8 mouse cellular contexts compared by ENCODE assay signal in genomic region chr14:30352061-30352950, GRCm38 (mm10).
A peak's percentile ranks its signal among the peaks of the same experiment; 100 is the strongest.
DNase-seq lines count a peak whose midpoint lies in the region; ATAC-seq and TF ChIP-seq lines count a peak whose summit lies in the region.

No protein-coding gene starts in this region.

- H3K4me1 ChIP-seq in embryonic facial prominence, embryonic 12.5 days, result peaks cover 24% of the 10 kb centered on the region; the same call in 1 of the 2 replicates
- H3K4me1 ChIP-seq in hindbrain, postnatal 0 days (ENCODE audit: insufficient read depth, low read length), result no peaks in the 10 kb centered on the region
- H3K4me1 ChIP-seq in neural tube, embryonic 13.5 days (replicated peaks), result peaks cover 24% of the 10 kb centered on the region

- H3K27ac ChIP-seq in embryonic facial prominence, embryonic 12.5 days, result no peak overlapping the region
- peak overlapping the region; percentile 79 for H3K27ac ChIP-seq in hindbrain, postnatal 0 days
- H3K27ac ChIP-seq in neural tube, embryonic 13.5 days (replicated peaks), result no peak overlapping the region

- peak overlapping the region; percentile 47 for H3K9ac ChIP-seq in embryonic facial prominence, embryonic 12.5 days
- peak overlapping the region; percentile 84 for H3K9ac ChIP-seq in hindbrain, postnatal 0 days (replicated peaks; ENCODE audit: low read length)
- H3K9ac ChIP-seq in neural tube, embryonic 13.5 days, result peak overlapping the region; percentile 86

- intact Hi-C loops in left cerebral cortex, postnatal 4 days (cut with DNase I), result loop anchor here (5.0 kb wide), 2 partner anchors 105 to 215 kb away; no protein-coding TSS in a partner anchor

- WGBS in embryonic facial prominence, embryonic 12.5 days, result 2% methylated on average over 30 of the region's 31 CpGs
- WGBS in hindbrain, postnatal 0 days, result 1% methylated on average over 31 of the region's 31 CpGs
- WGBS in neural tube, embryonic 13.5 days, result 3% methylated on average over 31 of the region's 31 CpGs

- H3K4me3 ChIP-seq in embryonic facial prominence, embryonic 12.5 days, result peak overlapping the region; percentile 44
- peak overlapping the region; percentile 68 for H3K4me3 ChIP-seq in hindbrain, postnatal 0 days (ENCODE audit: low read length)
- H3K4me3 ChIP-seq in neural tube, embryonic 13.5 days, result peak overlapping the region; percentile 66

- H3K36me3 ChIP-seq in embryonic facial prominence, embryonic 12.5 days, result no peaks in the 10 kb centered on the region
- no peaks in the 10 kb centered on the region for H3K36me3 ChIP-seq in hindbrain, postnatal 0 days (ENCODE audit: insufficient read depth, low read length)
- no peaks in the 10 kb centered on the region for H3K36me3 ChIP-seq in neural tube, embryonic 13.5 days

- DNase-seq in CD4-positive, CD25-positive, alpha-beta regulatory T cell, adult 2 months (ENCODE audit: low read depth, low spot score), result peak; percentile 12
- DNase-seq in adrenal gland, adult 8-10 months, result peak; percentile 17
- DNase-seq in hindbrain, postnatal 0 days (ENCODE audit: low spot score), result peak; percentile 65
- DNase-seq in left cerebral cortex, postnatal 4 days, result peak; percentile 38
- DNase-seq in gastrocnemius, adult 8-10 months (ENCODE audit: low spot score in 2 of 2), result no peak

- no peaks in the 10 kb centered on the region for H3K9me3 ChIP-seq in embryonic facial prominence, embryonic 12.5 days
- no peaks in the 10 kb centered on the region for H3K9me3 ChIP-seq in hindbrain, postnatal 0 days (ENCODE audit: low read length)
- H3K9me3 ChIP-seq in neural tube, embryonic 13.5 days, result no peaks in the 10 kb centered on the region

- H3K27me3 ChIP-seq in embryonic facial prominence, embryonic 12.5 days, result peaks cover 16% of the 10 kb centered on the region
- no peaks in the 10 kb centered on the region for H3K27me3 ChIP-seq in hindbrain, postnatal 0 days (ENCODE audit: insufficient read depth, low read length)
- peaks cover 22% of the 10 kb centered on the region for H3K27me3 ChIP-seq in neural tube, embryonic 13.5 days

- no peak; the same call in 1 of the 2 replicates for TF ChIP-seq CTCF in hindbrain, postnatal 0 days (IDR thresholded peaks at IDR 0.05; ENCODE audit: low read depth)

- ATAC-seq in CD4-positive, CD25-positive, alpha-beta regulatory T cell, adult 4 months, result no peak
- ATAC-seq in embryonic facial prominence, embryonic 12.5 days (ENCODE audit: insufficient number of reproducible peaks, insufficient read depth, low FRiP score, low TSS enrichment), result no peak
- peak; percentile 38 for ATAC-seq in hindbrain, postnatal 0 days
- ATAC-seq in neural tube, embryonic 13.5 days (ENCODE audit: low read depth), result peak; percentile 55

- H3K4me2 ChIP-seq in embryonic facial prominence, embryonic 12.5 days (replicated peaks), result peak overlapping the region; percentile 66
- H3K4me2 ChIP-seq in hindbrain, postnatal 0 days (ENCODE audit: low read depth, low read length), result peak overlapping the region; percentile 88
- peak overlapping the region; percentile 85 for H3K4me2 ChIP-seq in neural tube, embryonic 13.5 days

Comparison
In these comparisons a context has a peak if more than half of its experiments do, and no peak if none do; other contexts are left out.
1. DNase-seq: peak in CD4-positive, CD25-positive, alpha-beta regulatory T cell, adult 2 months (single experiment), adrenal gland, adult 8-10 months (single experiment), hindbrain, postnatal 0 days (single experiment) and left cerebral cortex, postnatal 4 days (single experiment); none in gastrocnemius, adult 8-10 months (0 of 2).
2. ATAC-seq: peak in hindbrain, postnatal 0 days (single experiment) and neural tube, embryonic 13.5 days (single experiment); none in CD4-positive, CD25-positive, alpha-beta regulatory T cell, adult 4 months (single experiment) and embryonic facial prominence, embryonic 12.5 days (single experiment).
3. Peak in every context shown above with its lines, with median percentiles within 50 percentile points of each other: H3K4me2 ChIP-seq, H3K4me3 ChIP-seq and H3K9ac ChIP-seq.